Mouse (Mus musculus) spleen, adult 2 months (tissue): ENCODE data around the gene Vmac. TPM values are rescaled to one million over a fixed set of nuclear protein-coding genes. Genes with fewer than 3 reads are reported as not detected.

Experiments
- DNase-seq, 2 experiments: peaks; one replicate each; pipeline versions ENCODE4 v3.0.0 to v3.0.0-alpha.2; 2012 to 2021; ENCODE audit warnings: low spot score in 2 of 2, low read depth in 1 of 2
- H3K27ac ChIP-seq: fragments of 200-500 bp; 2 replicates; pipeline ENCODE4 v1.5.1; 2012; ENCODE audit warnings: low read length, inconsistent platforms; ENCODE audit not compliant: insufficient read depth
- H3K27me3 ChIP-seq: fragments of 200-500 bp; 2 replicates; pipeline ENCODE4 v1.6.1; 2012; ENCODE audit warnings: mild to moderate bottlenecking, moderate library complexity, low read length, inconsistent platforms; ENCODE audit not compliant: control insufficient read depth, insufficient read depth
- H3K36me3 ChIP-seq: fragments of 200-500 bp; 2 replicates; pipeline ENCODE4 v1.6.1; 2012; ENCODE audit warnings: mild to moderate bottlenecking, low read length, inconsistent platforms; ENCODE audit not compliant: control insufficient read depth, insufficient read depth
- H3K4me1 ChIP-seq: fragments of 200-500 bp; 2 replicates; pipeline ENCODE4 v1.6.1; 2011; ENCODE audit warnings: inconsistent platforms; ENCODE audit not compliant: control insufficient read depth, insufficient read depth, insufficient read length
- H3K4me3 ChIP-seq: fragments of 200-500 bp; 2 replicates; pipeline ENCODE4 v1.5.1; 2011; ENCODE audit warnings: mild to moderate bottlenecking, inconsistent platforms; ENCODE audit not compliant: insufficient read depth, insufficient read length; ENCODE audit errors: extremely low read depth
- CTCF ChIP-seq: fragments of 200-500 bp; IDR thresholded peaks from 2 replicates; pipeline ENCODE4 v1.5.1; 2011; ENCODE audit warnings: mild to moderate bottlenecking, inconsistent platforms; ENCODE audit not compliant: insufficient read depth, insufficient read length, insufficient replicate concordance; ENCODE audit errors: extremely low read depth
- POLR2A ChIP-seq: fragments of 200-500 bp; IDR thresholded peaks from 2 replicates; pipeline ENCODE4 v1.6.1; 2011; ENCODE audit warnings: low read depth, low read length, inconsistent platforms
- WGBS: fragments of 180-500 bp; shearing (Covaris S2); methylation state at CpG from one replicate; pipeline ENCODE4 v1.1.7; 2018; 5-methylcytosine and 5-hydroxymethylcytosine counted together
- polyA plus RNA-seq: library from polyadenylated mRNA; depleted of rRNA; stranded (reverse); fragments of >200 nt; gene quantifications from 2 replicates; pipeline ENCODE4 v1.2.3, GENCODE M21; 2012

The Vmac gene
- polyA plus RNA-seq, 1 experiment: 20.3 TPM

GRCm38 (mm10) chr17:56727029-56727649 lies 9.3 kb upstream of the Vmac start:
- no peak overlapping the region for H3K27ac ChIP-seq
- peaks cover 10% of the 10 kb centered on the region for H3K36me3 ChIP-seq
- no peaks in the 10 kb centered on the region for H3K27me3 ChIP-seq
- H3K4me3 ChIP-seq: no peak overlapping the region
- no peak for DNase-seq
- H3K4me1 ChIP-seq: no peaks in the 10 kb centered on the region
- 54% methylated on average over 7 of the region's 7 CpGs for WGBS
- TF ChIP-seq POLR2A (no peak), CTCF (no peak)

GRCm38 (mm10) chr17:56723419-56724161 lies 5.8 kb upstream of the Vmac start:
- no peak for DNase-seq
- Histone ChIP-seq H3K36me3 (peaks cover 15% of the 10 kb centered on the region), H3K4me1 (peaks cover 5% of the 10 kb centered on the region; the same call in 1 of the 2 replicates), H3K27ac (no peak overlapping the region), H3K4me3 (no peak overlapping the region), H3K27me3 (no peaks in the 10 kb centered on the region)
- no peak for TF ChIP-seq POLR2A
- TF ChIP-seq CTCF: no peak
- 89% methylated on average over 11 of the region's 11 CpGs for WGBS

- H3K4me3 ChIP-seq: no peak overlapping the region
- no peaks in the 10 kb centered on the region for H3K27me3 ChIP-seq
- 81% methylated on average over 5 of the region's 5 CpGs for WGBS
- H3K36me3 ChIP-seq: peaks cover 15% of the 10 kb centered on the region
- DNase-seq: no peak
- H3K27ac ChIP-seq: no peak overlapping the region
- H3K4me1 ChIP-seq: peaks cover 8% of the 10 kb centered on the region; the same call in 1 of the 2 replicates
- TF ChIP-seq CTCF: no peak
- TF ChIP-seq POLR2A: no peak
Measured at GRCm38 (mm10) chr17:56722441-56722840, 4.6 kb upstream of the Vmac start.

GRCm38 (mm10) chr17:56716655-56717362 lies 1.0 kb downstream of the Vmac start:
- H3K4me3 ChIP-seq: peak overlapping the region; percentile 97
- peaks cover 6% of the 10 kb centered on the region for H3K36me3 ChIP-seq
- peak overlapping the region; percentile 94 for H3K27ac ChIP-seq
- peak; percentile 94 to 97 for DNase-seq
- under 1% methylated on average over 55 of the region's 55 CpGs for WGBS
- no peak for TF ChIP-seq CTCF
- peak; percentile 4; the same call in 1 of the 2 replicates for TF ChIP-seq POLR2A
- no peaks in the 10 kb centered on the region for H3K27me3 ChIP-seq
- peaks cover 10% of the 10 kb centered on the region for H3K4me1 ChIP-seq

GRCm38 (mm10) chr17:56715914-56716654 lies 1.7 kb downstream of the Vmac start:
- TF ChIP-seq POLR2A: no peak
- no peak for TF ChIP-seq CTCF
- peak overlapping the region; percentile 61 for H3K27ac ChIP-seq
- peaks cover 10% of the 10 kb centered on the region for H3K4me1 ChIP-seq
- peak overlapping the region; percentile 66 for H3K4me3 ChIP-seq
- H3K27me3 ChIP-seq: no peaks in the 10 kb centered on the region
- no peak for DNase-seq
- WGBS: 31% methylated on average over 22 of the region's 22 CpGs
- peaks cover 8% of the 10 kb centered on the region for H3K36me3 ChIP-seq

GRCm38 (mm10) chr17:56715360-56715759 lies 2.5 kb downstream of the Vmac start:
- Histone ChIP-seq H3K36me3 (peaks cover 14% of the 10 kb centered on the region), H3K27me3 (no peaks in the 10 kb centered on the region), H3K27ac (no peak overlapping the region), H3K4me3 (no peak overlapping the region), H3K4me1 (peaks cover 10% of the 10 kb centered on the region)
- DNase-seq: no peak
- WGBS: 91% methylated on average over 11 of the region's 11 CpGs
- TF ChIP-seq POLR2A (no peak), CTCF (no peak)
